Mouse (Mus musculus) kidney, adult 2 months (tissue): ENCODE results near the gene Pced1b. TPM values are rescaled to one million over a fixed set of nuclear protein-coding genes. Genes with fewer than 3 reads are reported as not detected.

Source experiments
- DNase-seq: peaks from one replicate; pipeline ENCODE4 v3.0.0; 2021
- H3K27ac ChIP-seq: fragments of 200-500 bp; 2 replicates; pipeline ENCODE4 v1.5.1; 2012; ENCODE audit warnings: low read depth, low read length, control low read depth, inconsistent platforms; ENCODE audit not compliant: insufficient read depth
- H3K27me3 ChIP-seq: fragments of 200-500 bp; replicated peaks from 2 replicates; pipeline ENCODE4 v1.6.1; 2012; ENCODE audit warnings: mild to moderate bottlenecking, moderate library complexity, low read length, inconsistent platforms; ENCODE audit not compliant: control insufficient read depth, insufficient read depth
- H3K36me3 ChIP-seq: fragments of 200-500 bp; 2 replicates; pipeline ENCODE4 v1.6.1; 2012; ENCODE audit warnings: mild to moderate bottlenecking, moderate library complexity, low read length, inconsistent platforms; ENCODE audit not compliant: control insufficient read depth, insufficient read depth
- H3K4me1 ChIP-seq: fragments of 200-500 bp; 2 replicates; pipeline ENCODE4 v1.6.1; 2011; ENCODE audit warnings: low read length; ENCODE audit not compliant: control insufficient read depth, insufficient read depth
- H3K4me3 ChIP-seq: fragments of 200-500 bp; 2 replicates; pipeline ENCODE4 v1.5.1; 2011; ENCODE audit warnings: mild to moderate bottlenecking, low read depth, low read length, control low read depth; ENCODE audit not compliant: insufficient read depth
- CTCF ChIP-seq: fragments of 200-500 bp; conservative IDR thresholded peaks from 2 replicates; pipeline ENCODE4 v1.5.1; 2011; ENCODE audit warnings: low read depth, mild to moderate bottlenecking, control low read depth, low read length, moderate library complexity, mixed read lengths; ENCODE audit not compliant: insufficient read depth, insufficient read length
- POLR2A ChIP-seq: fragments of 200-500 bp; IDR thresholded peaks from one replicate; pipeline ENCODE4 v1.6.1; 2011; ENCODE audit warnings: low read depth, low read length, control low read depth
- WGBS: fragments of 180-500 bp; shearing (Covaris S2); methylation state at CpG from one replicate; pipeline ENCODE4 v1.1.7; 2018; 5-methylcytosine and 5-hydroxymethylcytosine counted together
- polyA plus RNA-seq: library from polyadenylated mRNA; depleted of rRNA; stranded (reverse); fragments of >200 nt; gene quantifications from 2 replicates; pipeline ENCODE4 v1.2.3, GENCODE M21; 2012

Pced1b gene
- polyA plus RNA-seq, 1 experiment = 8.2 TPM

DNA sequence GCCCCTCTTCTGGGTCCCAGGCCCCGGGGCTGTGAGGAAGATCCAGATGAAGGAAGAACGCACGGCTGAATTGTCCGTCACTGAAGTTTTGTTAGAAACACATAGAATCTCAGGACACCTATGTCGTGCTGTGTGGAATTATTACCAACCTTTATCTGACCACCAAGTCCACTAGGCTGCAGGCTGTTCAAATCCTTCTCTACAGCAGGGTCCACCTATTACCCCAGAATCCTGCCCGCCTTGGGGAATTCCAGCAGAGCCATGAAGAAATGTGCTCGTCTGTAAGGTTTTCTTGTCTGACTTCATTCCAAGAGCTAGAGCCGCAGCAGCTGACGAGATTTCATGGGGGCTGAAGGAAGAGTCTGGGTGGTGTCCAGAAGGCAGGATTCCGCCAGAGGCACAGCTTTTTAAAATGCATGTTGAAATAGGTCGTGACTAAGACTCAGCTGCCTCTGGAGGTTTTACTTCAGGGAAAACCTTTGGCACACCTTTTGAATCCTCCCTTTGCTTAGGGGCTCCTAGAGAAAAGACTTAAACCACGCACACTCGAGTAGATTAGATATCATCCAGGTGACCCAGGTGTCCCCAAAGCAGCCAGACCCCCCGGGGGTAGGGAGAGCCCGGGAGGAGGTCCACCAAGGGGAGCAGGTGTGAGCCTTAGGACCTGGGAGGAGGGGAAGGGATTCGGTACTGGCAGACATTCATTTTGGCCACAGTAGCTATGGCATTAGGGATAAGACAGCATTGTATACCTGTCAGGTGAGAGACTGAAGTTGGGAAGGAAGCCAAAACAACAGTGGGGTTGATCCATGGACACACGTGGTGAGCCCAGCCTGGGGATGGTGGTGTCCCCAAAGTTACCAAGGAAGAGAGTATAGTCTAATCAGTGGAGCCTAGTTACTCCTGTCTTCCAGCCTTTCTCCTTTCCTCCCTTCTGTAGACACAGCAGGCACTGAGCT is 160.9 kb downstream of the Pced1b start:
- Histone ChIP-seq H3K4me1 (no peaks in the 10 kb centered on the region), H3K27me3 (no peaks in the 10 kb centered on the region), H3K4me3 (no peak overlapping the region), H3K36me3 (no peaks in the 10 kb centered on the region), H3K27ac (no peak overlapping the region)
- no peak for DNase-seq
- WGBS = 74% methylated on average over 17 of the region's 17 CpGs
- TF ChIP-seq CTCF (no peak), POLR2A (no peak)

DNA sequence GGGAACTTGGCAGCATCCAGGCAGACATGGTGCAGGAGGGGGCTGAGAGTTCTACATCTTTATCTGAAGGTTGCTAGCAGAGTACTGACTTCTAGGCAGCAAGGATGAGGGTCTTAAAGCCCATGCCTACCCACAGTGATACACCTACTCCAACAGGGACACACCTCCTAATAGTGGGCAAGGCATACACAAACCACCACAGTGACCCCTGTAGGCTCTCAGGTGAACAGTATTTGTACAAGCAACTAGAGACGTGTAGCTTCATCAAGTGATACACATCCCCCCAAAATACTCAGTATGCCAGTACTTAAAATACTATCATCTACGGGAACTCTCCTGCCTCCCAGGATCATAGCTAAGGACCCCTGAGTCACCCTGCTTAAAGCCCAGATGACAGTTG is 164.2 kb downstream of the Pced1b start:
- DNase-seq = no peak
- Histone ChIP-seq H3K4me1 (no peaks in the 10 kb centered on the region), H3K4me3 (no peak overlapping the region), H3K27ac (no peak overlapping the region), H3K36me3 (no peaks in the 10 kb centered on the region), H3K27me3 (no peaks in the 10 kb centered on the region)
- WGBS = 91% methylated on average over 2 of the region's 2 CpGs
- no peak for TF ChIP-seq CTCF
- no peak for TF ChIP-seq POLR2A

DNA sequence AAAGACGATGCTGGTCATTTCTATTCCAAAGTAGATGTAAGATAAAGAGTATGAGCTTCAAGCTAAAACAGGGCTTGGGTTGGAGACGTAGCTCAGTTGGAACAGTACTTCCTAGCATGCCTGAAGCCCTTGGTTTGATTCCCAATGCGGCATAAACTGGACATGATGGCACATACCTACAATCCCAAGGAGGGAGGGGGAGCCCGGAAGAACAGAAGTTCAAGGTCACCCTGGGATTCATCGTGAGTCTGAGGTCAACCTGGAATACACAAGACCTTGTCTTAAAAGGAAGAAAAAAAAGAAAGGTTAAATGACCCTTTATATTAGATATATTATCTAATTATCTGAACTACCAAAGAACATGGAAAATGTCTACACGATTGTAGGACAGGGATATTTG is 164.8 kb downstream of the Pced1b start:
- Histone ChIP-seq H3K36me3 (no peaks in the 10 kb centered on the region), H3K27ac (no peak overlapping the region), H3K27me3 (no peaks in the 10 kb centered on the region), H3K4me1 (no peaks in the 10 kb centered on the region), H3K4me3 (no peak overlapping the region)
- no peak for TF ChIP-seq CTCF
- WGBS = 95% methylated on average over 6 of the region's 6 CpGs
- no peak for DNase-seq

DNA sequence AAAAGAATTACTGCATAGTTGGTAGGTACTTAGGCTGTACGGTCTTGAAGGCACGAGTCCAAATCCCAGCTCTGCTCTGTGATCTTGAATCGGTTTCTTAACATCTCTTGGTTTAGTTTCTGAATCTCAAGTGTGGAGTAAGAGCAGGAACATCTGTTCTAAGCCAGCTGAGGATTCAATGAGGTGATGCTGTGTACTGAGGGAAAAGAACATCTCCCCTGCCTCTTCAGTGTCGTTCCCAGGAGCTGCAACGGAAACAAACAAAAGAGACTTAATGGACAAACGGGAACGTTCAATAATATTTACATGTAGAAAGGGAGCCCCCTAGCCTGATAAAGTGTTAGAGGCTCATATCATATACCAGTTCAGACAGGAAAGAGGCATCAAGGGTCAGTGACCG is 165.4 kb downstream of the Pced1b start:
- no peak for TF ChIP-seq CTCF
- TF ChIP-seq POLR2A = no peak
- H3K27me3 ChIP-seq = no peaks in the 10 kb centered on the region
- H3K36me3 ChIP-seq = no peaks in the 10 kb centered on the region
- H3K27ac ChIP-seq = no peak overlapping the region
- H3K4me3 ChIP-seq = no peak overlapping the region
- H3K4me1 ChIP-seq = no peaks in the 10 kb centered on the region
- DNase-seq = no peak
- WGBS = 83% methylated on average over 8 of the region's 8 CpGs

DNA sequence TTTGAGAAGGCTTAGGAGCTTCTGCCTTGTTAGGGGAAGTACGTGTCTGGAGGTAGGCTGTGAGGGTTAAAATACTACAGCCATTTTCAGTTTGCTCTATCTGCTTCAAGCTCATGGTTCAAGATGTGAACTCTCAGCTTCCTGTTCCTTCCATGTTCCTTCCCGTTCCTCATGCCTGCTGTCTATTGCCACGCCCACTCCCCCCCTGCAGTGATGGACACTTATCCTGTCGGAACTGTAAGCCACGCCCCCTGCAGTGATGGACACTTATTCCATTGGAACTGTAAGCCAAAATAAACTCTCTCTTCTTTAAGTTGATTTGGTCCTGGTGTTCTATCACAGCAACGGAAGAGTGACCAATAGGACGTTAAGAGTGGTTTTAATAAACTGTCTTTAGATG is 166.0 kb downstream of the Pced1b start:
- Histone ChIP-seq H3K36me3 (no peaks in the 10 kb centered on the region), H3K4me3 (no peak overlapping the region), H3K27me3 (no peaks in the 10 kb centered on the region), H3K4me1 (no peaks in the 10 kb centered on the region), H3K27ac (no peak overlapping the region)
- DNase-seq = no peak
- 84% methylated on average over 7 of the region's 7 CpGs for WGBS
- no peak for TF ChIP-seq CTCF
- TF ChIP-seq POLR2A = no peak

DNA sequence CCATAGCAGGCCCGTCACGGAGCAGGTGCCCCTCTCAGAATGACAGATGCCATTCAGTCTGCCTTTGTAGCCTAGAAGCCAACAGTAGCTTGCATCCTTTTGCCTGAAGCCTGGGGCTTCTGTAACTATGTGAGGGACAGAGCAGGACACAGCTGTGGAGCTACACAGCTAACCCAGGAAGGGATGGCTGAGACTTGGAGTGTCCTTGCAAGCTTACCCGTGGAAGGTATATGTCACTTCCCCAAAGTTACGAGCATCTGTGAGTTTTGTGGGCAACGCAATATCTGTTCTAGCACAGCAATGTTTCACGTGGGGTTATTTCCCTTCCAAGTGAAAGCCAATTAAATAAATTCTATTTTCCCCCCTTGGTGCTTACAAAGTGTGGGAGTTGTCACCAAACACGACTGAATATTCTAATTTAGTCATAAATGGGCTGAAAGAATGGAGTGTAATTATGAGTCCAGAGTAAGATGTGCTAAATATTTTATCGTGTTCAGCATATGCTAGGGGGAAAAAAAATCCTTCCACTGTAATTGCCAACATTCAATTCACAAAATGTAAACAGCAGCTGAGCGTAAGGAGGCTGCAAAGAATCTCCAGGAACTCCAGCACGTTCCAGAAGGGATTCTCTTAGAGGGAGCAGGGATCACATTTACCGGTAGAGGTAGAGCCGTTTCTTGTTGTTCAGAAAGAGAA is 168.0 kb downstream of the Pced1b start:
- no peak overlapping the region for H3K4me3 ChIP-seq
- H3K27me3 ChIP-seq = no peaks in the 10 kb centered on the region
- H3K27ac ChIP-seq = no peak overlapping the region
- no peaks in the 10 kb centered on the region for H3K4me1 ChIP-seq
- no peak for TF ChIP-seq CTCF
- TF ChIP-seq POLR2A = no peak
- no peaks in the 10 kb centered on the region for H3K36me3 ChIP-seq
- no peak for DNase-seq
- WGBS = 81% methylated on average over 12 of the region's 12 CpGs

DNA sequence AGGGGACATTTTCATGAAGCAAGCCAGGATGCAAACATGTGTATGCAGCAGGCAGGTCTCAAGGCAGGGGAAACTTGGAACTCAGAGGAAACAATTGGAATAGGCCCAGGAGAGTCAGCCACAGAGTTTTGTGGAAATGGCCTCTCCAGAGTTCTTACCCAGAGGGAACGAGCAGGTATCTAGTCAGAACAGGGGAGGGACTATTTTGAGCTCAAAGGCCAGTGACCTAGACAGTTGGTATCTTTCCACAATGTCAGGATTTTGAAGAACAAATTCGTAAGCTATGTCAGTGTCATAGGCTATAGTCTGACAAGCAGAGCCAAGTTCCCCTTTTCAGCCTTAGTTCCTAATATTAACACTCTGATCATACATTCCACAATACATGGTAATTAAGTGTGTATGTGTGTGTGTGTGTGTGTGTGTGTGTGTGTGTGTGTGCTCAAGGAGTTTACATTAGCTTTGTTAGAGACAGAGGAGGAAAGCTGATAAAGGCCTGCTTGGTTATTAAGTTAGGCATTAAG is 168.6 kb downstream of the Pced1b start:
- Histone ChIP-seq H3K36me3 (no peaks in the 10 kb centered on the region), H3K27me3 (no peaks in the 10 kb centered on the region), H3K27ac (peak overlapping the region; percentile 51; the same call in 1 of the 2 replicates), H3K4me3 (no peak overlapping the region), H3K4me1 (no peaks in the 10 kb centered on the region)
- peak; percentile 63 for DNase-seq
- 43% methylated on average over 2 of the region's 2 CpGs for WGBS
- TF ChIP-seq CTCF (no peak), POLR2A (no peak)
